Mouse (Mus musculus): ENCODE results near the gene Hist1h3c.
"Not testable (repeated sequence)": the region's sequence is repeated elsewhere in the genome, so short reads cannot be mapped to it uniquely, and the experiment has no call there.

The Hist1h3c gene

DNA sequence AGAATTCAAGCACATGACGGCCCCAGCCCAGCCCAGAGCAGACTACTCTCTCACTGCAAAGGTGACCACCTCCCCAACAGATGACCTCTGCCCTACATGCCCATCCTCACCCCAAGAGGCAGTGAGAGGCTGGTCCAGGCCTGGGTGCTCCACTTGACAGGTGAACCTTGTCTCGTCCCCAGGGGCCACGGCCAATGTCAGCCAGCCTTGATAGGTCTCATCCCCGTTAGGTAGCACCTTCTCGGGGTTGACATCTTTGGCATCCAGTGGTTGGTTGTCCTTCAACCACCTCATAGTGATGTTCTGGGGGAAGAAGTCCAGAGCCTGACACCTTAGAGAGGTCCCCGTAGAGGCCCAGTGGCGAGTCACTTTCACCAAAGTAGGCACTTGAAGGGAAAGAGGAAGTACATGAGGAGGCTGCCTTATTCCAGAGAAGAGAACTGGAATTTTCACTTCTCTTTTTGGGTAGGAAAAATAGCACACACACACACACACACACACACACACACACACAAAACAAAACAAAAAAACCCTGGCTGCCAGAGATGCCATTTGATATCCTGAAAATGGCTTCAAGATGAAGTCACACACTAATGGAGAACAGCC lies 39.5 kb downstream of the Hist1h3c start:
- DNase-seq (ENCODE audit: low spot score), result no peak

GRCm38 (mm10) chr13:23702801-23703200 lies 42.6 kb downstream of the Hist1h3c start:
- DNase-seq (ENCODE audit: low spot score), result not testable (repeated sequence)

DNA sequence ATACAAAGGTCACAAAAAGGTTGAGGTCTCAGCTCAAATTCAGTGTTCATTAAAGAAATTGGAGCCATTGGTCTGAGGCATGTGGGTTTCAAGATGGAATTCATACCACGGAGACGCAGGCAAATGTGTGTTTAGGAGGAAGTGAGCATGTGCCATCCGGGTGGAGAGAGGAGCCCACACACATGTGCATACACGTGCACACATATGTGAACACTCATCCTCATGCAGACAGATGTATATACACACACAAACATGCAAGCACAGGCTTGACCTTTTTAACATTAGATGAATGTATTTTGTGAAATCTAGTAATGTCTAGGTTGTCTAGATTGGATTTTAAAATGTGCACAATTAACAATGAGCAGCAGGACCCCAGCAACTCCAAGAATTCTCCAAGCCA lies 43.2 kb downstream of the Hist1h3c start:
- no peak for DNase-seq (ENCODE audit: low spot score)

GRCm38 (mm10) chr13:23700786-23701520 lies 44.4 kb downstream of the Hist1h3c start:
- peak; percentile 76 for DNase-seq (ENCODE audit: low spot score)

GRCm38 (mm10) chr13:23699767-23700166 lies 45.6 kb downstream of the Hist1h3c start:
- DNase-seq (ENCODE audit: low spot score), result no peak

- DNase-seq (ENCODE audit: low spot score), result no peak
Measured at GRCm38 (mm10) chr13:23698996-23699395, 46.4 kb downstream of the Hist1h3c start.

- DNase-seq (ENCODE audit: low spot score), result peak; percentile 97
Measured at GRCm38 (mm10) chr13:23698300-23698693, 47.1 kb downstream of the Hist1h3c start, which contains the start of gene Hist1h4c. Gene Hist1h4c, minus strand, starts transcription at chr13:23698454.

DNA sequence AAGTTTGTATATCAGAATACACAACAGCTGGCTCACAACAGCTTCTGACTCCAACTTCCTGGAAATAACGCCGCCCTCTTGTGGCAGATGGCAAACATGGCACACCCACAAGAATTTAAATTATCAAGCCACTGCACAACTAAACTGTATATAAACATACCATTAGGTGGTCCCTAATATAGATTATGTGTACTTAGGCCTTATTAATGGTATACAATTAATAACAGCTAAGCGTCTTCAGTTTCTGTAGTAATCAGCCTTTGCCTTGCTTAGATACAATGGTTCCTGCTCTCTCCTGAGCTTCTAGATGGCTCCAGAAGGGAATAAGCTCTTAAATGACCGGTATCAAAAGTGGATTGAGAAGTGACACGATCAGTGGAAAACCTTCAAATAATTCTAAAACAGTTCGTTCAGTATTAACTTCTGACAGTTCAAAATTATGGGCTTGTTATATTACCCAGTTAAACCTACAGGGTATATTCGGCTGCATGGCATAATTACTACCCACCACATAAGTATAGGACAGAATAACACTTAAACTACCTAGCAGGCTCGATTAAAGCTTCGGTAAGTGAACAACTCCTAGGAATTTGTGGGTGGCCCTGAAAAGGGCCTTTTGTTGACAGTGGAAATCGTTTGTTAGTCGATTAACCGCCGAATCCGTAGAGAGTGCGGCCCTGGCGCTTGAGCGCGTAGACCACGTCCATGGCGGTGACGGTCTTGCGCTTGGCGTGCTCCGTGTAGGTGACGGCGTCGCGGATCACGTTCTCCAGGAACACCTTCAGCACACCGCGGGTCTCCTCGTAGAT lies 47.7 kb downstream of the Hist1h3c start:
- peak; percentile 74 for DNase-seq (ENCODE audit: low spot score)

GRCm38 (mm10) chr13:23696061-23696474 lies 49.3 kb downstream of the Hist1h3c start:
- DNase-seq (ENCODE audit: low spot score), result no peak

- DNase-seq (ENCODE audit: low spot score), result no peak
Measured at GRCm38 (mm10) chr13:23695514-23695913, 49.9 kb downstream of the Hist1h3c start, which contains the start of gene Hist1h1t. Gene Hist1h1t, plus strand, starts transcription at chr13:23695814.

Data from T-cell, adult 2 months (primary cell).